Mouse (Mus musculus): ENCODE measurements around the gene Rnf223. TPM values are rescaled to one million over a fixed set of nuclear protein-coding genes. Genes with fewer than 3 reads are reported as not detected.
A peak's percentile ranks its signal among the peaks of the same experiment; 100 is the strongest.

Gene Rnf223
- polyA plus RNA-seq, 1 experiment from 2014 or later, result 0.17 TPM

DNA sequence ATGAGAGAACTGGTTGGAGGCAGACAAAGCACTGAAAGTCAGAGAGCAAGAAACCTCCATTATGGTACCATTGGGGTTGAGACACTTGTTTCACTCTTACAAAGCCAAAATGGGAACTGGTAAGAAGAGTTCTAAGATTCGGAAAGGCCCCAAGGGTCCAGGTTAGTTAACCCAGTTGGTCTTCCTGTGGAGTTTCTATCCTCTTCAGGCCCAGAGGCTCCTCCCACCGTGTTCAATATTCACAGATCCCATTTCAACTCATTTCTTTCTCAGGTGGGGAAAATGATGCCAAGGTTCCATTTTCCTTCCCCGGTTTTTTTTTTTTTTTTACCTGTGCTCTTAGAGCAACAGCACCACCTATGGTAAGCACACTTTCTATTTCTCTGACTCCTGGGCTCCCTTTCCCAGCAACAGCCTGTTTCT is 28.8 kb upstream of the Rnf223 start:
- 43% methylated on average over 3 of the region's 3 CpGs for WGBS
- no peak for ATAC-seq (replicated peaks; ENCODE audit: low FRiP score, low read depth)
- peak; percentile 46 for DNase-seq (ENCODE audit: low spot score)

GRCm38 (mm10) chr4:156103342-156103741 is 27.0 kb upstream of the Rnf223 start:
- no peak for DNase-seq (ENCODE audit: low spot score)
- no peak overlapping the region for H3K4me2 ChIP-seq (ENCODE audit: low read length)
- H3K27ac ChIP-seq, result no peak overlapping the region
- no peaks in the 10 kb centered on the region for H3K36me3 ChIP-seq (ENCODE audit: insufficient read depth, low read length)
- ATAC-seq (replicated peaks; ENCODE audit: low FRiP score, low read depth), result no peak
- H3K4me1 ChIP-seq (replicated peaks; ENCODE audit: insufficient read depth, low read length), result no peaks in the 10 kb centered on the region
- no peaks in the 10 kb centered on the region for H3K9me3 ChIP-seq (replicated peaks; ENCODE audit: low read length)
- no peaks in the 10 kb centered on the region for H3K27me3 ChIP-seq (ENCODE audit: insufficient read depth, low read length)
- TF ChIP-seq CTCF (IDR thresholded peaks at IDR 0.05; ENCODE audit: low read depth), result no peak
- WGBS, result 67% methylated on average over 4 of the region's 4 CpGs
- no peak overlapping the region for H3K4me3 ChIP-seq (replicated peaks; ENCODE audit: low read depth, low read length)
- no peak overlapping the region for H3K9ac ChIP-seq (ENCODE audit: low read depth, low read length)

More for the DNA sequence above, 28.8 kb upstream of the Rnf223 start:
- Histone ChIP-seq H3K4me2 (ENCODE audit: low read length) (no peak overlapping the region), H3K9me3 (replicated peaks; ENCODE audit: low read length) (no peaks in the 10 kb centered on the region), H3K4me3 (replicated peaks; ENCODE audit: low read depth, low read length) (no peak overlapping the region), H3K4me1 (replicated peaks; ENCODE audit: insufficient read depth, low read length) (no peaks in the 10 kb centered on the region), H3K27me3 (ENCODE audit: insufficient read depth, low read length) (no peaks in the 10 kb centered on the region), H3K9ac (ENCODE audit: low read depth, low read length) (no peak overlapping the region), H3K36me3 (ENCODE audit: insufficient read depth, low read length) (no peaks in the 10 kb centered on the region), H3K27ac (no peak overlapping the region)
- TF ChIP-seq CTCF (IDR thresholded peaks at IDR 0.05; ENCODE audit: low read depth), result peak; percentile 58

GRCm38 (mm10) chr4:156108606-156109546 is 21.4 kb upstream of the Rnf223 start:
- TF ChIP-seq CTCF (IDR thresholded peaks at IDR 0.05; ENCODE audit: low read depth), result peak; percentile 43
- Histone ChIP-seq H3K27ac (peak overlapping the region; percentile 90), H3K36me3 (ENCODE audit: insufficient read depth, low read length) (no peaks in the 10 kb centered on the region), H3K4me2 (ENCODE audit: low read length) (peak overlapping the region; percentile 77), H3K9ac (ENCODE audit: low read depth, low read length) (peak overlapping the region; percentile 43), H3K4me3 (replicated peaks; ENCODE audit: low read depth, low read length) (peak overlapping the region; percentile 80), H3K9me3 (replicated peaks; ENCODE audit: low read length) (no peaks in the 10 kb centered on the region), H3K27me3 (ENCODE audit: insufficient read depth, low read length) (no peaks in the 10 kb centered on the region), H3K4me1 (replicated peaks; ENCODE audit: insufficient read depth, low read length) (no peaks in the 10 kb centered on the region)
- DNase-seq (ENCODE audit: low spot score) (peak; percentile 92), ATAC-seq (replicated peaks; ENCODE audit: low FRiP score, low read depth) (peak; percentile 29)
- WGBS, result 15% methylated on average over 12 of the region's 13 CpGs

GRCm38 (mm10) chr4:156109570-156110331 is 20.6 kb upstream of the Rnf223 start, which contains the start of gene 9430015G10Rik:
9430015G10Rik (plus strand) TSS chr4:156109982.
- no peaks in the 10 kb centered on the region for H3K36me3 ChIP-seq (ENCODE audit: insufficient read depth, low read length)
- peak within 1 kb of the TSS; percentile 81 for H3K9ac ChIP-seq (ENCODE audit: low read depth, low read length)
- peak; percentile 100 for DNase-seq (ENCODE audit: low spot score)
- peak within 1 kb of the TSS; percentile 90 for H3K27ac ChIP-seq
- H3K27me3 ChIP-seq (ENCODE audit: insufficient read depth, low read length), result no peaks in the 10 kb centered on the region
- ATAC-seq (replicated peaks; ENCODE audit: low FRiP score, low read depth), result peak; percentile 97
- H3K4me1 ChIP-seq (replicated peaks; ENCODE audit: insufficient read depth, low read length), result no peaks in the 10 kb centered on the region
- peak within 1 kb of the TSS; percentile 77 for H3K4me2 ChIP-seq (ENCODE audit: low read length)
- H3K4me3 ChIP-seq (replicated peaks; ENCODE audit: low read depth, low read length), result peak within 1 kb of the TSS; percentile 80
- WGBS, result under 1% methylated on average over 60 of the region's 60 CpGs
- no peaks in the 10 kb centered on the region for H3K9me3 ChIP-seq (replicated peaks; ENCODE audit: low read length)
- TF ChIP-seq CTCF (IDR thresholded peaks at IDR 0.05; ENCODE audit: low read depth), result peak; percentile 39

DNA sequence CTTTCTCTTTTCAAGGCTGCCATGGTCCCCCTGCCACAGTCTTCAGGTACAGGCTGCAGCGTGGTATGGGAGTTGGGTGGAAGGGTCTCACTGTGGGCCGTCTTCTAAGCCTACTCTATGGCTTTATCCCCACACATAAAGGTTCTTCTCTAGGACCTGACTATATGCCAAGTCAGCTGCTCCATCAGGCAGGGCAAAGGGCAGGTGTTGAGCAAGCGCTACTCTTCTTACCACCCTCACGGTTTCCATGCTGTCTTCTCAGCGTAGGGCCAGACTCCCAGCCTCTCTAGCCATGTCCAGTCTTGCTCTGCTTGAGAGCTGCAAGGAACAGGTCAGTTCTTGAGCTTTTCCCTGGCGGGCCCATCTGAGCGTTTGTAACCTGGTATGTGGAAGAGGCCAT is 6.2 kb upstream of the Rnf223 start:
- no peaks in the 10 kb centered on the region for H3K9me3 ChIP-seq (replicated peaks; ENCODE audit: low read length)
- no peak overlapping the region for H3K9ac ChIP-seq (ENCODE audit: low read depth, low read length)
- DNase-seq (ENCODE audit: low spot score), result no peak
- ATAC-seq (replicated peaks; ENCODE audit: low FRiP score, low read depth), result no peak
- 94% methylated on average over 7 of the region's 7 CpGs for WGBS
- peaks cover 43% of the 10 kb centered on the region for H3K36me3 ChIP-seq (ENCODE audit: insufficient read depth, low read length)
- H3K4me2 ChIP-seq (ENCODE audit: low read length), result no peak overlapping the region
- H3K4me3 ChIP-seq (replicated peaks; ENCODE audit: low read depth, low read length), result no peak overlapping the region
- H3K4me1 ChIP-seq (replicated peaks; ENCODE audit: insufficient read depth, low read length), result no peaks in the 10 kb centered on the region
- no peaks in the 10 kb centered on the region for H3K27me3 ChIP-seq (ENCODE audit: insufficient read depth, low read length)
- no peak for TF ChIP-seq CTCF (IDR thresholded peaks at IDR 0.05; ENCODE audit: low read depth)
- H3K27ac ChIP-seq, result no peak overlapping the region

DNA sequence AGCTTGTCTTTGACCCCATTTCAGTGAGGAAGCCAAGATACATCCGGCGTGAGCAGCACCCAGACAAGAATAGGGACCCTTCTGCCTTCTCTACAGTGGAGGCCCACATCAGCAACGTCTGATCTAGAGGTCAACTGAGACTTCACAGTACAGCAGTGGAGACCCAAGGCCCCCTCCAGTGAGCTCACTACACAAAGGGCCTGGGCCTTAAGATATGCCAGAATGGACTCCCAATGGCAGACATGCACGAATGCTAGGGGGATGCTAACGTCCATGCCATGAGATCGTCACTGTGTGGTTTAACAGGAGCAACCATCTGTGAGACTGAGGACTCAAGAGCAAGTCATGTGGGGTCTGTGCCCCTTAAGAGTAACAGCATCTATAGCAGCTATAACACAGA is 4.9 kb upstream of the Rnf223 start:
- peaks cover 30% of the 10 kb centered on the region for H3K36me3 ChIP-seq (ENCODE audit: insufficient read depth, low read length)
- no peak overlapping the region for H3K9ac ChIP-seq (ENCODE audit: low read depth, low read length)
- TF ChIP-seq CTCF (IDR thresholded peaks at IDR 0.05; ENCODE audit: low read depth), result no peak
- ATAC-seq (replicated peaks; ENCODE audit: low FRiP score, low read depth), result no peak
- H3K9me3 ChIP-seq (replicated peaks; ENCODE audit: low read length), result no peaks in the 10 kb centered on the region
- no peak overlapping the region for H3K27ac ChIP-seq
- no peak overlapping the region for H3K4me2 ChIP-seq (ENCODE audit: low read length)
- H3K27me3 ChIP-seq (ENCODE audit: insufficient read depth, low read length), result no peaks in the 10 kb centered on the region
- no peaks in the 10 kb centered on the region for H3K4me1 ChIP-seq (replicated peaks; ENCODE audit: insufficient read depth, low read length)
- H3K4me3 ChIP-seq (replicated peaks; ENCODE audit: low read depth, low read length), result no peak overlapping the region
- 95% methylated on average over 6 of the region's 6 CpGs for WGBS
- DNase-seq (ENCODE audit: low spot score), result no peak
